Mouse (Mus musculus) small intestine, adult 2 months (tissue): ENCODE data around the gene Fam208a.

Experiments used
- CTCF ChIP-seq: fragments of 200-500 bp; IDR thresholded peaks from 2 replicates; pipeline ENCODE4 v1.5.1; 2012; ENCODE audit warnings: low read depth, mild to moderate bottlenecking, control low read depth, inconsistent platforms, low read length, moderate library complexity, mixed read lengths; ENCODE audit not compliant: insufficient replicate concordance, insufficient read length; ENCODE audit errors: extremely low read depth
- POLR2A ChIP-seq: fragments of 200-500 bp; IDR thresholded peaks from 2 replicates; pipeline ENCODE4 v1.6.1; 2012; ENCODE audit warnings: low read depth, mild to moderate bottlenecking, control low read depth, inconsistent platforms, low read length, moderate library complexity

DNA sequence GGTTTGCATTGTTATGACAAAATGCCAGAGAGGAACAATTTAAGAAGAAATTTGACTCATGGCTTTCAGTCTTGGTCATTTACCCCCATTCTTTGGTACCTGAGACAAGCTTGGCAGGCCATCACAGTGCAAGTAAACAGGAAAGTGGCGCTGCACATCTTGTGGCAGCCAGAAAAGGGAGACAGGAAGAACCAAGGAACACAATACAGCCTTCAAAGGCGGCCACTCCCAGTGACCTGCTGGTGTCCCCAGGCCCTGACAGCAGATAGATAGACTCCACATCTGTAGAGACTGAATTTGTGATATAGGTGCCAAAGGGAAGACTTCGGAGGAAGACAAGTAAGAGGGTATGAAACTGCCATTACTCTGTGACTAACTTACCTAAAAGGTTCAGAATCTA, 20.4 kb upstream of the Fam208a start:
- TF ChIP-seq CTCF, result no peak
- no peak for TF ChIP-seq POLR2A
